Mouse (Mus musculus) ES-E14 (cell line): Measurements from ENCODE around the gene Atp5k. TPM values are rescaled to one million over a fixed set of nuclear protein-coding genes. Genes with fewer than 3 reads are reported as not detected.

Experiments used
- DNase-seq: peaks from one replicate; pipeline ENCODE4 v3.0.0-alpha.2; 2013; ENCODE audit warnings: low read depth, low spot score
- H3K27ac ChIP-seq: 2 replicates; pipeline ENCODE4 v1.5.1; 2012; ENCODE audit warnings: low read depth, mild to moderate bottlenecking, low read length, moderate library complexity, mixed read lengths; ENCODE audit not compliant: poor library complexity, insufficient read depth, severe bottlenecking
- H3K36me3 ChIP-seq: 2 replicates; pipeline ENCODE4 v1.6.1; 2012; ENCODE audit warnings: mild to moderate bottlenecking, low read length, moderate library complexity, mixed read lengths; ENCODE audit not compliant: control insufficient read depth, poor library complexity, insufficient read depth, severe bottlenecking
- H3K4me1 ChIP-seq, 2 experiments: fragments of 150-350 bp in 1 of 2; sonication (generic) in 1 of 2; 2 replicates each; pipeline ENCODE4 v1.6.1; 2012; ENCODE audit warnings: low read length in 2 of 2, mild to moderate bottlenecking in 1 of 2, mixed read lengths in 1 of 2; ENCODE audit not compliant: control insufficient read depth in 2 of 2, insufficient read depth in 2 of 2, poor library complexity in 1 of 2
- H3K4me3 ChIP-seq, 2 experiments: fragments of 150-350 bp in 1 of 2; sonication (generic) in 1 of 2; 2 replicates each; pipeline ENCODE4 v1.5.1; 2012; ENCODE audit warnings: low read length in 2 of 2, low read depth in 1 of 2, mild to moderate bottlenecking in 1 of 2, mixed read lengths in 1 of 2; ENCODE audit not compliant: insufficient read depth in 1 of 2, poor library complexity in 1 of 2, severe bottlenecking in 1 of 2
- H3K9ac ChIP-seq: 2 replicates; pipeline ENCODE4 v1.6.1; 2012; ENCODE audit warnings: low read depth, mild to moderate bottlenecking, low read length, mixed read lengths; ENCODE audit not compliant: poor library complexity, insufficient read depth, severe bottlenecking
- H3K9me3 ChIP-seq: fragments of 150-350 bp; sonication (generic); 2 replicates; pipeline ENCODE4 v1.6.1; 2012; ENCODE audit warnings: low read depth, mild to moderate bottlenecking, low read length; ENCODE audit not compliant: control insufficient read depth, insufficient read depth
- CHD2 ChIP-seq: IDR thresholded peaks from 2 replicates; pipeline ENCODE4 v1.6.1; 2014; ENCODE audit warnings: mild to moderate bottlenecking, low read depth, low read length, inconsistent platforms
- HCFC1 ChIP-seq: IDR thresholded peaks from 2 replicates; pipeline ENCODE4 v1.6.1; 2012; ENCODE audit warnings: low read length, inconsistent platforms, borderline replicate concordance; ENCODE audit not compliant: insufficient read depth
- MAFK ChIP-seq: IDR thresholded peaks from 2 replicates; pipeline ENCODE4 v1.6.1; 2014; ENCODE audit warnings: mild to moderate bottlenecking, low read depth, low read length, inconsistent platforms; ENCODE audit not compliant: insufficient read depth
- ZC3H11A ChIP-seq: IDR thresholded peaks from 2 replicates; pipeline ENCODE4 v1.6.1; 2012; ENCODE audit warnings: low read depth, mild to moderate bottlenecking, inconsistent platforms, low read length, borderline replicate concordance
- ZNF384 ChIP-seq: IDR thresholded peaks from 2 replicates; pipeline ENCODE4 v1.6.1; 2012; ENCODE audit warnings: low read depth, low read length, inconsistent platforms
- in situ Hi-C, 2 experiments: fragments of 600-800 bp; cut with MboI; formaldehyde crosslinking; loops; one replicate each; pipeline ENCODE4 v1.15.1; 2025; ENCODE audit warnings: low sequenced_read_pairs in 2 of 2, inconsistent platforms in 1 of 2; ENCODE audit not compliant: unreplicated experiment in 2 of 2
- total RNA-seq: library from RNA; depleted of rRNA; stranded (reverse); fragments of 300-350 nt; gene quantifications from 2 replicates; pipeline ENCODE4 v1.2.3, GENCODE M21; 2012; rRNA removed

Gene Atp5k
- total RNA-seq, 1 experiment, result 685 TPM

DNA sequence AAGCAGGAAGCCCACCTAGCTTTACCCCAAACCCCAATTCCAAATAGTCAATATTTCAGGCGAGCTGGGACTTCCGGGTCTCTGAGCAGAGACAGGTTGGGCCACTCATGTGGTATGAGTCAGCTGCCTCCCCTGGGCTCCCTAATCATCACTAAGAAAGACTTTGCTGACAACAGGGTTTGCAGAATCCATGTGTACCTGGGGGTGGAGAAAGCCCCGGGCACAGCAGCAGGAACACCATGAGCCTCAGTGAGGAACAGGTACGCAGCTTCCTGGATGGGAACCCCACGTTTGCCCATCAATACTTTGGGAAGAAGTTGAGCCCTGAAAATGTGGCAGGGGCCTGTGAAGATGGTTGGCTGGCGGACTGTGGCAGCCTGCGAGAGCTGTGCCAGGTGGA, 46.0 kb downstream of the Atp5k start, which contains the start of gene Pde6b:
Gene Pde6b (plus strand): TSS at position 191 of the 400 bp plus-strand sequence.
- Histone ChIP-seq H3K9me3 (no peaks in the 10 kb centered on the region), H3K4me3 (peak within 1 kb of the TSS; percentile 5 to 30; a peak in 2 of 4 replicates), H3K9ac (no peak within 1 kb of the TSS), H3K4me1 (no peaks in the 10 kb centered on the region), H3K36me3 (no peaks in the 10 kb centered on the region), H3K27ac (no peak within 1 kb of the TSS)
- in situ Hi-C loops, result no loop called here
- no peak for DNase-seq
- no peak for TF ChIP-seq ZNF384
- TF ChIP-seq CHD2, result no peak
- TF ChIP-seq HCFC1, result no peak
- no peak for TF ChIP-seq MAFK
- TF ChIP-seq ZC3H11A, result no peak

DNA sequence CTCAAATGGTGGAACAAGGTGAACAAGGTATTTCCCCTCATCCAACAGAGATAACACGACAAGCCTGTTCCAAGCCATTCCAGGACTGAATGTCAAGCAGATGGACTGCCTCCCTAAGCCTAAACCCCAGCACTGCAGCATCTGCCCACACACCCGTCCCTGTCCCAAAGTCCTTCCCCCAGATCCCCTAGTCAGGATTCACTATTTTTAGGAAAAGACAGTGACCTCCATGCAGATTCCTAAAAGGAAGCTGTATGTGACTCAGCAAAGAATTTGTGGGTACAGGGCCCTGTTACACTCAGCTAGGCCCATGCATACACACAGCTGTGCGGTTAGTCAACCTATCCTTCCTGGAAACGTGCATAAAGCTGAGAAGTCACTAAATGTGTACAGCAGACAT, 47.8 kb downstream of the Atp5k start:
- H3K9me3 ChIP-seq, result no peaks in the 10 kb centered on the region
- in situ Hi-C loops, result no loop called here
- no peak for DNase-seq
- TF ChIP-seq ZC3H11A (no peak), HCFC1 (no peak), ZNF384 (no peak), MAFK (no peak), CHD2 (no peak)
- no peaks in the 10 kb centered on the region for H3K4me1 ChIP-seq
- no peaks in the 10 kb centered on the region for H3K36me3 ChIP-seq
- H3K4me3 ChIP-seq, result no peak overlapping the region
- no peak overlapping the region for H3K9ac ChIP-seq
- H3K27ac ChIP-seq, result no peak overlapping the region

DNA sequence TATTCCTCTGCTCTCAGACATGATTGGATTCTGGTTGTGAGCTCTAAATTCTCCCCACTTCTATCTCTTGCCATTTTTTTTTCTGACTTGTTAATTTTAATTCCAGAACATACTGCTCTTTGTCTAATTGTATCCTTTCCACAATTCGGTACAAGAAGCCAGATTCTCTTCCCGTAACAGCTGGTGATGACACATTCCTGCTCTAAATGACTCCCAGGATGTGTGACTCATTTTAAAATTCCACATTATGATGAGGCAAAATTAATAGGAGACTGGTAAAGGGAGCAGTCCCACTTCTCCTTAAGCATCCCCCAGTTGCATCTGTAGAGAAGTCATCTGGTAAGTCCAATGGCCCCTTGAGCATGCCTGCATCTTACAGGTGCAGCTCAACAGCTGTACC, 48.6 kb downstream of the Atp5k start:
- TF ChIP-seq ZNF384 (no peak), HCFC1 (no peak), MAFK (no peak), ZC3H11A (no peak), CHD2 (no peak)
- Histone ChIP-seq H3K27ac (no peak overlapping the region), H3K4me1 (no peaks in the 10 kb centered on the region), H3K36me3 (no peaks in the 10 kb centered on the region), H3K4me3 (no peak overlapping the region), H3K9ac (no peak overlapping the region), H3K9me3 (no peaks in the 10 kb centered on the region)
- DNase-seq, result no peak
- in situ Hi-C loops, result no loop called here

Other genes starting within 250 kb of the Atp5k start
- 14.5 and 22.8 TPM in 2 replicates for gene Dr1, start 165.6 kb downstream of the Atp5k start, total RNA-seq
- 17.8 and 21.8 TPM in 2 replicates for gene Pigg, start 121.8 kb downstream of the Atp5k start, total RNA-seq
- gene Gm42517, start 66.5 kb downstream of the Atp5k start, total RNA-seq, result 0.16 and 0.45 TPM in 2 replicates
- gene Pde6b, start 46.1 kb downstream of the Atp5k start, total RNA-seq, result 0.04 and 0.16 TPM in 2 replicates
- gene Mfsd7a, start 14.4 kb upstream of the Atp5k start, total RNA-seq, result 0.36 and 0.79 TPM in 2 replicates
- 29.1 and 29.6 TPM in 2 replicates for gene Pcgf3, start 26.8 kb upstream of the Atp5k start, total RNA-seq
- 0.58 and 0.85 TPM in 2 replicates for gene Cplx1, start 115.6 kb upstream of the Atp5k start, total RNA-seq
- 44.8 and 49.1 TPM in 2 replicates for gene Gak, start 195.3 kb upstream of the Atp5k start, total RNA-seq
- 14.1 and 14.5 TPM in 2 replicates for gene Tmem175, start 195.3 kb upstream of the Atp5k start, total RNA-seq
- gene Idua, start 225.9 kb upstream of the Atp5k start, total RNA-seq, result 3.7 and 5.2 TPM in 2 replicates
- 25.5 and 47.5 TPM in 2 replicates for gene Dgkq, start 235.2 kb upstream of the Atp5k start, total RNA-seq
- gene Slc26a1, start 241.1 kb upstream of the Atp5k start, total RNA-seq, result 0.26 and 0.27 TPM in 2 replicates